Mouse (Mus musculus) adrenal gland, adult 8-10 months (tissue): ENCODE measurements around the gene Cul9. TPM values are rescaled to one million over a fixed set of nuclear protein-coding genes. Genes with fewer than 3 reads are reported as not detected.
A peak's percentile ranks its signal among the peaks of the same experiment; 100 is the strongest.

Experiments
- DNase-seq: peaks from one replicate; pipeline ENCODE4 v3.0.0; 2022
- total RNA-seq, 4 experiments: library from RNA; stranded (reverse); gene quantifications; 2 replicates each; pipeline ENCODE4 v1.2.4; 2022

The Cul9 gene
- total RNA-seq, 4 experiments from 2014 or later: 31.6 to 48.8 (median 37.7) TPM

- DNase-seq: peak; percentile 91
Observed at GRCm38 (mm10) chr17:46552841-46553423, 6.7 kb upstream of the Cul9 start.

GRCm38 (mm10) chr17:46552151-46552550 is 6.0 kb upstream of the Cul9 start:
- DNase-seq: no peak

- no peak for DNase-seq
Observed at GRCm38 (mm10) chr17:46551369-46551768, 5.2 kb upstream of the Cul9 start.

- no peak for DNase-seq
Observed at GRCm38 (mm10) chr17:46550904-46551303, 4.7 kb upstream of the Cul9 start.

GRCm38 (mm10) chr17:46549642-46550041 is 3.5 kb upstream of the Cul9 start:
- DNase-seq: no peak

GRCm38 (mm10) chr17:46549193-46549592 is 3.0 kb upstream of the Cul9 start:
- DNase-seq: no peak

- DNase-seq: no peak
Observed at GRCm38 (mm10) chr17:46548741-46549140, 2.6 kb upstream of the Cul9 start.

GRCm38 (mm10) chr17:46547923-46548322 is 1.7 kb upstream of the Cul9 start:
- no peak for DNase-seq

- no peak for DNase-seq
Observed at GRCm38 (mm10) chr17:46546995-46547394, 807 bp upstream of the Cul9 start.

- no peak for DNase-seq
Observed at GRCm38 (mm10) chr17:46546591-46546990, 403 bp upstream of the Cul9 start.

- DNase-seq: no peak
Observed at GRCm38 (mm10) chr17:46543661-46544060, 2.5 kb downstream of the Cul9 start.

GRCm38 (mm10) chr17:46525579-46526307 is 20.4 kb downstream of the Cul9 start:
- DNase-seq: peak; percentile 45

- DNase-seq: no peak
Observed at GRCm38 (mm10) chr17:46525065-46525464, 21.1 kb downstream of the Cul9 start.

- DNase-seq: no peak
Observed at GRCm38 (mm10) chr17:46521963-46522668, 24.1 kb downstream of the Cul9 start.

GRCm38 (mm10) chr17:46521174-46521573 is 25.0 kb downstream of the Cul9 start:
- DNase-seq: no peak

GRCm38 (mm10) chr17:46520385-46520979 is 25.7 kb downstream of the Cul9 start:
- DNase-seq: no peak

GRCm38 (mm10) chr17:46519971-46520370 is 26.2 kb downstream of the Cul9 start:
- DNase-seq: no peak

- no peak for DNase-seq
Observed at GRCm38 (mm10) chr17:46513329-46513728, 32.9 kb downstream of the Cul9 start.

- no peak for DNase-seq
Observed at GRCm38 (mm10) chr17:46511059-46511710, 35.0 kb downstream of the Cul9 start.

- no peak for DNase-seq
Observed at GRCm38 (mm10) chr17:46505617-46506016, 40.6 kb downstream of the Cul9 start.

- no peak for DNase-seq
Observed at GRCm38 (mm10) chr17:46503847-46504638, 42.1 kb downstream of the Cul9 start.

- no peak for DNase-seq
Observed at GRCm38 (mm10) chr17:46502775-46503174, 43.4 kb downstream of the Cul9 start.
